Mouse (Mus musculus) small intestine, adult 10 weeks (tissue): ENCODE data around the gene Togaram1. TPM values are rescaled to one million over a fixed set of nuclear protein-coding genes. Genes with fewer than 3 reads are reported as not detected.

ENCODE experiments used
- polyA plus RNA-seq: library from polyadenylated mRNA; stranded (reverse); fragments of 350-450 nt; fragmentation: Illumina TruSeq; extraction: RNeasy Lipid Tissue Mini Kit (QIAGEN cat#74804); gene quantifications from one replicate; pipeline ENCODE4 v1.2.3, GENCODE M21; 2014; ENCODE audit warnings: low replicate concordance

Togaram1 gene
- 39.1 TPM for polyA plus RNA-seq

DNA sequence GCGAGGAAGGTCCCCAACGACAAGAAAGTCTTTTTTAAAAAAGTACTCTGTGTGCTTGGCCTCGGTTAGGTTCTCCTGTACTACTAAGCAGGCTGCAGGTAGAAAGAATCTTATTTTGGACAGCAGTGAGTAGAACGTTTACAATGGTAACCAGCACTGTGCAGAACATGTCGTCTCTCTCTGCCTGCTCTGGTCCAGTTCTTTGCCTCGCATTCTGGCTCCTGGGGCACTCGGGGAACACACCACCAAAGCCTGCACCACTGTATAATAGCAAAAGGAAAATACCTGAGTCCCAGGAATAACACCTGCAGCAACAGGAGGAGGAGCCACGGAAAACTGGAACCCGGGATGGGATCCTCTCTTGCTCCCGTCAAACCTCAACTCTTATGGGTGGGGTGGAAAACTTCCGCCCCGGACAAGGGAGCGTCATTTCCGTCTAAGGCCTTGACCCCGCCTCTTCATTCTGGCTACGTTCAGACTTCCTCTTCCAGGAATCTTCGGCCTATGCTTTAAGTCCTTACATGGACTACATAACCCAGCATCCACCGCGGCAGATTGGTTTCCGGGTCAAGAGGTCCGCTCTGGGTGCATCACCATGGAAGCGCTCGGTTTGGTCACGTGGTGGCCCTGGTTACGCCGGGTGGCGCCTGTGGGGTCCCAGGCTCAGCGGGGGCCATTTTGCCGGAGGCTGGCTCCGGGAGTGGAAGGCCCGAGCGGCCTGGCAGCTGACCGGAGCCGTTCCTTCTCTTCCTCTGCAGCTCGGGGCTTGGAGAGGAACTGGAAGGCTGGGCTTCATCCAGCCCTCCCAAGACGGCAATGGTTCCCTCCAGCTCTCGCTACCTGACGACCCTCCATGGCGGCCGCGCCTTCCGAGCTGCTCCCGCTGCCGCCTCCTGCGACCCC lies at the start of gene Togaram1, which contains the start of gene Klhl28:
Gene Togaram1, plus strand, starts transcription at position 681 of the 903 bp plus-strand sequence.
Gene Klhl28, minus strand, starts transcription at position 411 of the 903 bp plus-strand sequence.

DNA sequence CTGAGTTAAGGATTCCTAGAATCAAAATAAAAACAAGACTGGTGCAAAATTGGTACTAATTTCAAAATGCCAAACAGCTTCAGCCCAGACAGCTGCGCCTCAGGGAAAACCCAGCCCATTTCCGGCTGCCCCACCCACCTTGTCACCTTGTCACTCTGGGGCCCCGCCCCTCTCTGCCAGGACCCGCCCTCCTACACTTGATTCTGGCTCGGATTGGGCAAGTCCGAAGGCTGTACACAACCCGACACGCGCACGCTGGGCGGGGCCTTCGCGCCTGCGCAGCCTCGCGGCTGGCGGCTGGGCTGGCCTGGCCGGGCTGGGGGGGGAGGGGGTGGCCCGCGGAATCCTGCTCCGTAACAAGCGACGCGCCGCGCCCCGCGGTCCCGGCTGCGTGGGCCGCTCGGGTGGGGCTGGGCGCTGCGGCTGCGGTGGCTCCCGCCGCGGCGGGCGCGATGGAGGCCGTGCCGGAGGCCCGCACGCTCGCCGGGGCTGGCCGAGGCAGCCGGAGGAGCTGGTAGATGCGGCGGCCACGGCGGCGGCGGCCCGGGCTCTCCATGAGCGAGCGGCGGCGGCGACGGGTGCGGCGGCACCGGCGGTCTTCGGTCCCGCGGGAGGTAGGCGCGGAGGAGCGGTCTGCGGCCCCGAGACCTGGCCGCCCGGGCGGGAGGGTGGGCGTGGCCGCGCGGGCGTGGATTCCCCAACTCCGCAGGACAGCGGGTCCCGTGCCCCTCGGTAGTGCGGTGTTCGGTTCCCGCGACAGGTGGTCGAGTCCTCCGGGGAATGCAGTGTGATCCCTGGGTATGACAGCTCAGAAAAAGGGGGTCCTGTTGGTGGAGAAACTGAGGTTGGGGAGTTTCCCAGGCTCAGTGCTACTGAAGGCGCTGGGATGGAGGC lies 47.8 kb upstream of the Togaram1 start, which contains the start of gene Gm527:
Gene Gm527, plus strand, starts transcription at position 329 of the 894 bp plus-strand sequence.

DNA sequence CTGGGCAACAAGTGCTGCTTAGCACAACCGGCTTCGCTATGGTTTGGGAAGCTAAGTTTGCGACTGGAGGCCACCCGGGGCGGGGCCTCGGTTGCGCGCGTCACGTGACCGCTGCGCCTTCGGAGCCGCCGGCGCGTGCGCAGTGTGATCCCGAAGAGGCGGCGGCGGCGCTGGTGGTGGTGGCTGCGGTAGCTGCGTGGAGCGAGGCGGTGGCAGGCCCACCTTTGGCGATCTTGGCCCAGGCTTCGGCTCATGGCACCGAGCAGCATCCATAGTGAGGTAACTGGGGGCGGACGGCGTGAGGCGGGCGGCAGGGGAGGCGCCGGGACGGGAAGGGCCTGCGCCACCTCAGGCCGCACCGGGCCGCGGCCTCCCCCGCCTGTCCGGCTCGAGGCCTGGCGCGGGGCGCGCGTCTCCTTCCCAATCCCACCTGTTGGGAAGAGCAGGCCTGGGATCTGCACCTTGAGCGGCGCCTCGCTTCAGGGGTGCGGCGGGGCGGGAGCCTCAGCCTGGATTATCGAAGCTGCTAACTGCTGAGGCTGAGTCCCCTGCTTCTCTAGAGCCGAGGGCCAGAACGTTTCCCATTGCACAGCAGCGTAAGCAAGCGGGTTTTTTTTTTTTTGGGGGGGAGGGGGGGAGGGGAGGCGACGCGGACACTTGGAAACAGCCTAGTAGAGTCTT lies 70.7 kb downstream of the Togaram1 start, which contains the start of gene Prpf39:
Gene Prpf39, plus strand, starts transcription at position 144 of the 681 bp plus-strand sequence.

Other genes with a start within 250 kb of the Togaram1 start
- 13.4 TPM for gene Gm527, start 47.9 kb upstream of the Togaram1 start, polyA plus RNA-seq
- gene Klhl28, start 270 bp upstream of the Togaram1 start, polyA plus RNA-seq: 23.2 TPM
- 126 TPM for gene Prpf39, start 70.5 kb downstream of the Togaram1 start, polyA plus RNA-seq
- gene Fkbp3, start 108.2 kb downstream of the Togaram1 start, polyA plus RNA-seq: 174 TPM
- gene Fancm, start 109.8 kb downstream of the Togaram1 start, polyA plus RNA-seq: 5.0 TPM
- 28.0 TPM for gene Mis18bp1, start 206.8 kb downstream of the Togaram1 start, polyA plus RNA-seq